Mouse (Mus musculus): ENCODE results near the gene Rem1.
"Not testable (repeated sequence)": the region's sequence is repeated elsewhere in the genome, so short reads cannot be mapped to it uniquely, and the experiment has no call there.

The Rem1 gene

DNA sequence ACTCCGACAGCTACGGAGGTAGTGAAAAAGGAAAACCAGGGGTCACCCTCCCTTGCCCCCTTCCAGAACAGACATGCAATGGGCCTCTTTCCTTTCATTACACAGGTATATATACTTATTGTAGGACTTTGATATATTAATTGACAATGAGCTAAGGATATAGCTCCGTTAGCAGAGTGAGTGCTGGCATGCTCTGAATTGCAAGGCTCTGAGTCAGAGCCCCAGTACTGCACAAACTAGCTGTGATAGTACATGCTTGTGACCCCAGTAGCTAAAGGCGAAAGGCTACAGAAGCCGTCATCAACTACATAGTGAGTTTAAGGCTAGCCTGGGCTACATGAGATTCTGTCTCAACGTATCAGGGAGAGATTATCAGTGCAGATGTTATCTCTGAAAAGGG, 3.2 kb downstream of the Rem1 start:
- DNase-seq = no peak

- no peak for DNase-seq
Measured at GRCm38 (mm10) chr2:152633334-152633733, 6.6 kb downstream of the Rem1 start.

DNA sequence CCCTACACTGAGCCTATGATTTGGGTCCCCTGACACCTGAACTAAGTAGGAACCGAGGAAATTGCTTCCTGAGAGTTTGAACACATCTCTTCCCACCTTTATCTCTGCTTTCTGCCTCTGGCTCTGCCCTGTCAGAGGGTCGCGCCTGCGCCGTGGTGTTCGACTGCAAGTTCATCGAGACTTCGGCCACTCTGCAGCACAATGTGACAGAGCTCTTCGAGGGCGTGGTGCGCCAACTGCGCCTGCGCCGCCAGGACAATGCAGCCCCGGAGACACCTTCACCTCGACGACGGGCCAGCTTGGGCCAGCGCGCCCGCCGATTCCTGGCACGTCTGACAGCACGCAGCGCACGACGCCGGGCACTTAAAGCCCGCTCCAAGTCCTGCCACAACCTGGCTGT, 7.6 kb downstream of the Rem1 start:
- DNase-seq = no peak

DNA sequence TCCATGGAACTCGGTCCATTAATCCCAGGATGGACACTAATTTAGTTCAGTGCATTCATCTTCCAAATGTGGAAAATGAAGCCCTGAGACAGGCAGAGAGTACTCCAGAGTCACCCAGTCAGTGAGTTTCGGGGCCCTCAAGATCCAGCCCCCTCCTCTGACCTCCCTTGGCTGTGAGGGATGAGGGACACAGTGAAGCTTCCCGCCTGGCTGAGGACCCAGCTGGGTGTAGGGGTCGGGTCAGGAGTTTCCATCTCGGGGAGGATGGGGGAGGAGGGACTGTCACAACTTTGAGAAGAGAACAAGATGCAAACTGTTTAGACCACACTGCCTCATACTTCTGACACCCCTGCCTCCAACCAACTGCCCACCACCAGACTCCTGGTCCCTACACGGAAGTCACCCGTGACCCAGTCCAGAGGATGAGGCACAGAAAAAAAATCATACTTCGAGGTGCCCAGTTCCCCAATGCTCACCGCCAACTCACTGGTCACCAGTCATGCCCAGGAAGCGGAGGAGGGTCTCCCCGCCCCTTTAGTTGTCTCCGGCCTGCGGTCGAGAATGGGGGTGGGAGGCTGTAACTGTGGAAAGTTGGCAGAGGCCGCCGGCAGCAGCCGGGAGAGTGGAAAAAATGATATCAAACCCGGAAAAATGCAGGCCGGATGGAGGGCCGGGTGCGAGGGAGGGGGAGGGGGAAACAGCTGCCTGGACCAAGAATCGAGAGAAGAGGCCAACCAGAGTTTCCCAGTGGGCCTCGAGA, 9.7 kb downstream of the Rem1 start:
- DNase-seq = no peak

DNA sequence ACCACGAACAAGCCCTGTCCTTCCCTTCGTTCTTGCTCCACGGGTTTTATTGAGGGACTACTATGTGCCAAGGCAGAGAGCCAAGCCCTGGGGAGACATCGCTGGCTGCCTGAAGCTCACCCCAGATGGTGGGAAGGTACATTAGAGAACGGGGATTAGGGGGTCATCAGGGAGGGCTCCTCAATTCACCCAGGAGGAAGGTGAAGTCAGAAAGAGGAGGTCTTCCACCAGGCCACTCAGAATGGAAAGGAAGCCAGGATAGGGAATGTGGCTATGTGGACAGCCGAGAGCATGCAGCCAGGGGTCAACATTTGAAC, 10.2 kb downstream of the Rem1 start:
- no peak for DNase-seq

- no peak for DNase-seq
Measured at GRCm38 (mm10) chr2:152637381-152637780, 10.6 kb downstream of the Rem1 start.

DNA sequence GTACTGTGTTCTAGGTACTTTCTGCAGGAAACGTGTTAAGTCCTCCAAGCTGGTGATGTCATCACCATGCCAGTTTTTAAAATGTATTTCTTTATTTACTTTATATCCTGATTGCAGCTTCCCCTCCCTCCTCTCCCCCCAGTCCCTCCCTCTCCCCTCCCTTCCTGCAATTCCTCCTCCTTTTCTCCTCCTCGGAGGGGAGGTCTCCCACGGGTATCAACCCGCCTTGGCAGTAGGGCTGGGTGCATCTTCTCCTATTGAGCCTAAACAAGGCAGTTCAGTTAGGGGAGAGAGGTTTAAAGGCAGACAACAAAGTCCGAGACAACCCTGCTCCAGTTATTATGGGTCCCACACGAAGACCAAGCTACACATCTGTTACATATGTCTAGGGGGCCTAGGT, 12.1 kb downstream of the Rem1 start:
- no peak for DNase-seq

DNA sequence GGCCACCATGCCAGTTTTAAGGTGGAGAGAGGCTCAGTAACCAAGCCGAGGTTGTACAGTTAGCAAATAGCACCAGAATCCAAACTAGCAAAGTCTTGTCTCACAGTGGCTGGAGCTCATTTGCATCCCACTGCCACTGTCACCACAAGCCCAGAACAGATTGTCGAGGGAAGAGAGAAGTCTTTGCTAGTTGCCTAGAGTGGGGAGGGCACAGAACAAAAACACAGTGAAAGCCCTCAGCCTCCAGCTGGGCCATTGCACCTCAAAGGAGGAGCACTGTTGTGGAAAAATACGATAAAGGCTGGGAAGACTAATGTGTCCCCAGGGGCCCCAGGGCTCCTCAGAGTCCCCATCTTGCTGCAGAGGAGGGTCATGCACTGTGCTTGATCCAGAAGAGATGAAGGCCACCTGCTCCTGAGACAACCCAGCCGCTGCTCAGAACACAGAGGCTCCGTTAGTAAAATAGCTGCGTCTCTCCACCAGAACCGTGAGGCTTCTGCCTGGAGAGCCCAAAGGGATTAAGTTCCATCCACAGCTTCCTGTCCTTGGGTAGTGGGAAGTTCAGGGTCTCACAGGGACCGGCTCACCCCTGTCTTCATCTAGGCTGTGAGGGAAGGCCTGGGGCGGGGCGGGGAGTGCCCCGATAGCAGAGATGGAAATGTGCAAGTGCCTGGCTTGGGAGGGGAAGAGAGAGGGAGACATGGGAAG, 12.8 kb downstream of the Rem1 start:
- DNase-seq = no peak

DNA sequence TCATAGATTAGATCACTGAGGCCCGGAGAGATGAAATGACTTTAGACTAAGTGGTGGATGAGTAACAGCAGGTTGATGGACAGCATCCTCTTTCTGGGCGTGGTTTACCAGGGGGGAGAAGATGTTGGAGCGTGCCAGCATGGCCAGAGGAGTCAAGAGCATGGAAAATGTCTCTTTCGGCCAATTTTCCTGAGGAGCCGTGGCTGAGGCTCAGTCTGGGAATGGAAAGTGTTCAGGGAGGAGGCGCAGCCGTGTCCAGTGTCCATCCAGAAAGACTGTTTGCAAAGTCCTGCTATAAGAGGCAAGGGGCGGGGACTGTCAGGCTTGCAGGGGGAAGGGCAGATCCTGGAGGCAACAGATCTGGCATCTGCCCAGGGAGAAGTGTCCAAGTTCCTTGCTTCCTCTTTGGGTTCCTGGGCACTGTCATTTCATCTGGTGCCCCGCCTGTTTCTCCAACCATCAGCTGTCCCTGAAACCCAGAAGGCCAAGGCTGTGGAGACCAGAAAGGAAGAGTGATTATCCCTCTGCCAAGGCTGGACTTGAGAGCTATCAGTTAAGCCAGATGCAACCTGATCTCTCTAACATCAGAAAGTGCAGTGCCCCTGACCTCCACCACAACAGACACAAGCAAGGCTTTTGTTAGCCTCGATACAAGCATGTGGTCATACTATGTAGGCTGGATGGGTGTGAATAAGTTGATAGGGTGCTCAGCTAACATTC, 26.3 kb downstream of the Rem1 start:
- no peak for DNase-seq

- no peak for DNase-seq
Measured at GRCm38 (mm10) chr2:152653874-152654715, 27.3 kb downstream of the Rem1 start.

- DNase-seq = no peak
Measured at GRCm38 (mm10) chr2:152657398-152657797, 30.6 kb downstream of the Rem1 start.

GRCm38 (mm10) chr2:152661163-152661562, 34.4 kb downstream of the Rem1 start:
- DNase-seq = no peak

DNA sequence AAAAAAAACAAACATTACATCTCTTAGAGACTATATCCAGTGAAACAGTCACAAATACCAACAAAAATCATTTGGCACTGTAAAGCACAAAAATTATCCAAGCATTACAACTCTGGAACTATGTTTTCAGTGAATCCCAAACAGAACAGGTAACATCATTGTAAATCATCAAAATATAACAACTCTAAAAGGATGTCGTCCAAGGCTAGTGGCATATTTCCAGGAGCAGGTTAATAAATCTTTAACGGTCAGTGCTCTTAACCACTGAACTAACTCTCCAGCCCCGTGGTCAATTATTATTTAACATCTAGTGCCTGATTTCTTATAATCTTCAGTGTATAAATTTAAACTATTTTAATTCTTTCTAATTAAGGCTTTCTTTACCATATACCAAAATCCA, 39.4 kb downstream of the Rem1 start:
- not testable (repeated sequence) for DNase-seq

GRCm38 (mm10) chr2:152669256-152669638, 42.5 kb downstream of the Rem1 start, which contains the start of gene H13:
TSS of gene H13 (plus strand) at chr2:152669461.
- peak; percentile 90 for DNase-seq

DNA sequence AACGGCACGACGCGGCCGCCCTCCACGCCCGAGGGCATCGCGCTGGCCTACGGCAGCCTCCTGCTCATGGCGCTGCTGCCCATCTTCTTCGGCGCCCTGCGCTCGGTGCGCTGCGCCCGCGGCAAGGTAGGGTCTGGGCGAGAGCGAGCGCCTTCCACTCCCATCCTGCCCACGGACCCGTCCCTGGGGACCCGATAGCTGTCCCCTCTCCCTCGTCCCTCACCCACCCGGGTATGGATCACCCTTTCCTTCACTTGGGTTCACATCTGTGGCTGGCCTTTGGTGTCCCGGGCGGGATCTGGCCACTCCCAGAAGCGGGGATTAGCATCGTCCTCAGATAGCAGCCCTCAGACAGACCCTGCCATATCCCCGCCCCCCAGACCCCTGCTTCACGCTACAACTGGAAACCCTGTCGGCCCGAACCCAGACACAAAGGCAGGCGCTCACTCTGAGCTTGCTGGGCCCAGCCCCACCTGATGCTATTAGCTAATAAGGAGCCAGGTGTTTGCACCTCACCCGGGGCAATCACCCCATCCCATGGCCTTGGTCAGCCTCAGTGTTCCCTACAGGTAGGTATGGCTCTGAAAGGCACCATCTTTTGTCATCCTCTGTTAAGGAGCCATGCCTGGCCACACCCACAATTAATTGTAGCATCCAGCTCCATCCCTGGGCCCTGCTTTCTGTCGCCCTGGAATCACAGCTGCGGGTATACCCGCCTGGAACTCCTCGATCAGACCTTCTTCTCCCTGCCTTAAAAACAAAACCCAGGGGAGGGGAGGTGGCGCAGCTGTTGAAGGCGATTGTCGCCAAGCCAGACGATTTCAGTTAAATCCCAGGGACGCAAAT, 43.1 kb downstream of the Rem1 start:
- no peak for DNase-seq

- DNase-seq = no peak
Measured at GRCm38 (mm10) chr2:152670983-152671641, 44.4 kb downstream of the Rem1 start.

DNA sequence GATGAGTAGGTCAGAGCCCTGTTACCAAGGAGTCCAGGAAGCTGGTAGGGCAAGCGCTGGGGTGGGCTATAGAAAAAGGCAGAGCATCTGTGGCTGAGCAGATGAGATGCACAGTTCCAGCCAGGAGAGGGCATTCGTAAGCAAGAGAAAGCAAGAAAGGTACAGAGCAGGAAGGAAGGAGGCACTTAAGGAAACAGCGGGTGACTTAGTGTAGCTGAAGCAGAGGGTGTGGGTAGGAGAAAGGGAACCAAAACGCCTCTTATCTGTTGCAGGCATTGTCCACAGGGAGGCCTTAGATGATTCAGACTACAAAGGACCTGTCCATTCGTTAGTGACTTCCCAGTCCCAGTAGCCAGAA, 44.9 kb downstream of the Rem1 start:
- no peak for DNase-seq

GRCm38 (mm10) chr2:152672166-152672565, 45.4 kb downstream of the Rem1 start:
- DNase-seq = no peak

- no peak for DNase-seq
Measured at GRCm38 (mm10) chr2:152674148-152674547, 47.4 kb downstream of the Rem1 start.

GRCm38 (mm10) chr2:152675252-152675791, 48.6 kb downstream of the Rem1 start:
- DNase-seq = no peak

DNA sequence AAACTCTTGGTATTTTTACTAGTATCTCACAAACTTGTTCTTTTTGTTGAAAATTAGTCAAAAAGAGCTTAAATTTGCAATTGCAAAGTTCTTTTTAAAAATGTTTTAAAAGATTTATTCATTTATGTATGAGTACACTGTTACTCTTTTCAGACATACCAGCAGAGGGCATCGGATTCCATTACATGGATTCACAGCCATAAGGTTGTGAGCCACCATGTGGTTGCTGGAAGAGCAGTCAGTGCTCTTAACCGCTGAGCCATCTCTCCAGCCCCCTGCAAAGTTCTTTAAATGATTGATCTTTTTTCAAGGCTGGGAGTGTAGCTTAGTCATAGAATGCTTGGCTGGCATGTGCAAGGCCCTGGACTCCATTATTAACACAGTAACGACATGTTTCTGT, 51.6 kb downstream of the Rem1 start:
- no peak for DNase-seq
